Mouse (Mus musculus) adrenal gland, adult (tissue): Measurements from ENCODE around the gene Itgb3bp.

Experiments used
- DNase-seq, 2 experiments: peaks; one replicate each; pipeline ENCODE4 v3.0.0; 2022 to 2023; ENCODE audit warnings: low spot score in 1 of 2; ENCODE audit not compliant: inconsistent age in 2 of 2

Itgb3bp gene

GRCm38 (mm10) chr4:99725914-99726451, 203.6 kb downstream of the Itgb3bp start:
- DNase-seq: no peak

DNA sequence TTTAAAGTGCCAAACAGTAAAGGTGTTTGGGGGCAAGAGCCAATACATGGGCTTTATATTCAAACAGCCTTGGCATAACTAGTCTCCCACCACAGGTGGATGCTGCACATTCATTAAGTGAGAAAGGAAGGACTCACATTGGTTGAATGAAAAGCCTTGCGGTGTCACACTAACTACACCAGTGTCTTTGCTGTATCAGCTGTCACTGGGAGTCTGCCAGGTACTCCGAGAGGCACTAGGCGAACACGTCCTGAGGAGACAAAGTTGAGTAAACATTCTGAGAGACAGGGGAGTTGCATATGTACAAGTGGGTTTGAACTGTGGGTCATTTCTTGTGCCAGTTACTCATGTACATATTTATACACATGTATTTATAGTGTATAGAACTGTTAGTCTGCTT, 205.3 kb downstream of the Itgb3bp start:
- no peak for DNase-seq

DNA sequence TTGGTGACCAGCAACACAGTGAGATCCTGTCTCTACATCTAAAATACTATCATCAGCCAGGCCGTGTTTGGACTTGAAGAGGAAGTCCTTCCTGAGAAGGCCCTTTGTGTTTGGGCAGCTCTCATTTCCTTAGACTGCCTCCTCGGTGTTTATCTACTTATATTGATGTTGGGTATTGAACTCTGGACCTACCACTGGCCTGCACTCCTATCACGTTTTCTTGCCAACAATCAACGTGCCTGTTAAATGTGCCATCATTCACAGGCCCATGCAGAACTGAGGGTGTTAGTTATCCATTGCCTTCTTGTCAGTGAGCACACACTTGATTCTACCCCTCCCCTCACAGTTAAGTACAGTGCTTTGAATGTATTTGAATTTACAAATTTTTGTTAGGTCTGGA, 211.7 kb downstream of the Itgb3bp start:
- no peak for DNase-seq

- no peak for DNase-seq
Observed at GRCm38 (mm10) chr4:99715783-99716416, 213.7 kb downstream of the Itgb3bp start.
